Mouse (Mus musculus) spleen, adult 2 months (tissue): Measurements from ENCODE around the gene Tes3-ps. TPM values are rescaled to one million over a fixed set of nuclear protein-coding genes. Genes with fewer than 3 reads are reported as not detected.

Experiments
- DNase-seq, 2 experiments: peaks; one replicate each; pipeline versions ENCODE4 v3.0.0 to v3.0.0-alpha.2; 2012 to 2021; ENCODE audit warnings: low spot score in 2 of 2, low read depth in 1 of 2
- H3K27ac ChIP-seq: fragments of 200-500 bp; 2 replicates; pipeline ENCODE4 v1.5.1; 2012; ENCODE audit warnings: low read length, inconsistent platforms; ENCODE audit not compliant: insufficient read depth
- H3K27me3 ChIP-seq: fragments of 200-500 bp; 2 replicates; pipeline ENCODE4 v1.6.1; 2012; ENCODE audit warnings: mild to moderate bottlenecking, moderate library complexity, low read length, inconsistent platforms; ENCODE audit not compliant: control insufficient read depth, insufficient read depth
- H3K36me3 ChIP-seq: fragments of 200-500 bp; 2 replicates; pipeline ENCODE4 v1.6.1; 2012; ENCODE audit warnings: mild to moderate bottlenecking, low read length, inconsistent platforms; ENCODE audit not compliant: control insufficient read depth, insufficient read depth
- H3K4me1 ChIP-seq: fragments of 200-500 bp; 2 replicates; pipeline ENCODE4 v1.6.1; 2011; ENCODE audit warnings: inconsistent platforms; ENCODE audit not compliant: control insufficient read depth, insufficient read depth, insufficient read length
- H3K4me3 ChIP-seq: fragments of 200-500 bp; 2 replicates; pipeline ENCODE4 v1.5.1; 2011; ENCODE audit warnings: mild to moderate bottlenecking, inconsistent platforms; ENCODE audit not compliant: insufficient read depth, insufficient read length; ENCODE audit errors: extremely low read depth
- CTCF ChIP-seq: fragments of 200-500 bp; IDR thresholded peaks from 2 replicates; pipeline ENCODE4 v1.5.1; 2011; ENCODE audit warnings: mild to moderate bottlenecking, inconsistent platforms; ENCODE audit not compliant: insufficient read depth, insufficient read length, insufficient replicate concordance; ENCODE audit errors: extremely low read depth
- POLR2A ChIP-seq: fragments of 200-500 bp; IDR thresholded peaks from 2 replicates; pipeline ENCODE4 v1.6.1; 2011; ENCODE audit warnings: low read depth, low read length, inconsistent platforms
- WGBS: fragments of 180-500 bp; shearing (Covaris S2); methylation state at CpG from one replicate; pipeline ENCODE4 v1.1.7; 2018; 5-methylcytosine and 5-hydroxymethylcytosine counted together
- polyA plus RNA-seq: library from polyadenylated mRNA; depleted of rRNA; stranded (reverse); fragments of >200 nt; gene quantifications from 2 replicates; pipeline ENCODE4 v1.2.3, GENCODE M21; 2012

Gene Tes3-ps
- polyA plus RNA-seq, 1 experiment: not detected

DNA sequence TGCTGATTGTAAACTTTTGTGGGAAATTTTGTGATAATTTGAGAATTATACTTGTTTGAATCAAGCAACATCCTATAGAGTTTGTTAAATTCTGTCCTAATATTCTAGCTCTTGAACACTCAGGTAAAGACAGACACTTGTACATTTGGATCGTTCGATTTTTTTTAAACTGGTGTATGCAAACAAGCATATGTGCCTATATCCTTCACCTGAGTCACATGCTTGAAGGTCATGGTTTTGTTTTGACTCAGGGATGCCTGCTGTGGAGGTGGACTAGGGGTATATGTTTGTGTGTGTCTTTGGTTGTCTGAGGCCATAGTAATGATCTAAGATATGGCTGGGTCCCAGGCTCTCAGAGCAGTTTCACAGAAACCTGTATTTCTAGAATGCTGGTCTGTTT lies 30.2 kb upstream of the Tes3-ps start:
- TF ChIP-seq CTCF: no peak
- no peak for TF ChIP-seq POLR2A
- H3K27ac ChIP-seq: no peak overlapping the region
- no peaks in the 10 kb centered on the region for H3K4me1 ChIP-seq
- H3K27me3 ChIP-seq: no peaks in the 10 kb centered on the region
- H3K36me3 ChIP-seq: peaks cover 12% of the 10 kb centered on the region
- WGBS: 90% methylated on average over 2 of the region's 2 CpGs
- H3K4me3 ChIP-seq: no peak overlapping the region
- no peak for DNase-seq

DNA sequence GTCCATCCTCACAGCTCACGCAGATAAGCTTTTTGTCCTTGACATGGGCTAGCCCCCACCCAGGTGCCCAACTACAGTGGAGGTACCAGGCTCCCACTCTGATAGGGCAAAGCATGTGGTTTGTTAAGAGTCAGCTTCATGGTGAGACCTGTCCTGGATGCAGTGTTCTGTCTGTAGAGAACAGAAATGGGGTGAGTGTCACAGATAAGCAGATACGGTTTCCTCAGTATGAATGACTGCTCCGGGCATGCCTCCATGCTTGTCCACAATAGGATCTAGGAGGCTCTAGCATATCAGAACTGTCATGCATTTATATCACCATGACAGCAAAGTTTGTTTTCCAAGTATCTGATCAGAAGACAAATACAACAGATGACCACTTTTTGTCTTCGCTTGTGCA lies 27.2 kb upstream of the Tes3-ps start:
- Histone ChIP-seq H3K4me3 (no peak overlapping the region), H3K4me1 (no peaks in the 10 kb centered on the region), H3K36me3 (peaks cover 10% of the 10 kb centered on the region), H3K27me3 (no peaks in the 10 kb centered on the region), H3K27ac (no peak overlapping the region)
- TF ChIP-seq POLR2A (no peak), CTCF (no peak)
- no peak for DNase-seq
- WGBS: 88% methylated on average over 4 of the region's 4 CpGs

GRCm38 (mm10) chr13:49466393-49467075 lies 26.6 kb upstream of the Tes3-ps start:
- H3K27me3 ChIP-seq: no peaks in the 10 kb centered on the region
- 91% methylated on average over 11 of the region's 11 CpGs for WGBS
- no peak for TF ChIP-seq POLR2A
- no peak for TF ChIP-seq CTCF
- H3K36me3 ChIP-seq: peaks cover 6% of the 10 kb centered on the region
- DNase-seq: no peak
- H3K4me3 ChIP-seq: no peak overlapping the region
- no peaks in the 10 kb centered on the region for H3K4me1 ChIP-seq
- H3K27ac ChIP-seq: no peak overlapping the region

DNA sequence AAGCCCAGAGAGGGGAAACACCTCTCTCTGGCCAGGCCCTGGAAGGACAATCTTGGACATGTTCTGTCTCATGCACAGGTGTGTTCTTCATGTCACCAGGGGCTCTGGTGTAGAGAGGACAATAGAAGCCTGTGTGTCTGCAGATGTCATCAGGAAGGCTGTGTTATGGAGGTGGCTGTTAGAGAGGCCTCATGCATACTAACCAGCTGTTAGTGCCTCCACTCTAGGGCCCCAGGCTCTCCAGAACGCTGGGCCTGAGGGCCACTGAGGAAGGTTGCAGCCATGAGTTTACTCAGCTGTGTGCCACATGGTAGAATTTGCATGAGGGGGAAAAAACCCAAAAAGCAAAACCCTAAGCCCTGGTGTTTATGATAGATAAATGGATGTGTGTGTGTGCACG lies 25.5 kb upstream of the Tes3-ps start:
- no peaks in the 10 kb centered on the region for H3K27me3 ChIP-seq
- H3K4me3 ChIP-seq: no peak overlapping the region
- DNase-seq: no peak
- H3K4me1 ChIP-seq: no peaks in the 10 kb centered on the region
- 96% methylated on average over 2 of the region's 2 CpGs for WGBS
- TF ChIP-seq POLR2A: no peak
- TF ChIP-seq CTCF: no peak
- H3K27ac ChIP-seq: no peak overlapping the region
- peaks cover 5% of the 10 kb centered on the region for H3K36me3 ChIP-seq

- H3K27ac ChIP-seq: no peak overlapping the region
- no peak for DNase-seq
- 88% methylated on average over 5 of the region's 5 CpGs for WGBS
- H3K4me3 ChIP-seq: no peak overlapping the region
- H3K4me1 ChIP-seq: no peaks in the 10 kb centered on the region
- H3K36me3 ChIP-seq: peaks cover 2% of the 10 kb centered on the region
- TF ChIP-seq CTCF (no peak), POLR2A (no peak)
- H3K27me3 ChIP-seq: no peaks in the 10 kb centered on the region
These were observed 24.1 kb upstream of the Tes3-ps start for GRCm38 (mm10) chr13:49469002-49469401.

DNA sequence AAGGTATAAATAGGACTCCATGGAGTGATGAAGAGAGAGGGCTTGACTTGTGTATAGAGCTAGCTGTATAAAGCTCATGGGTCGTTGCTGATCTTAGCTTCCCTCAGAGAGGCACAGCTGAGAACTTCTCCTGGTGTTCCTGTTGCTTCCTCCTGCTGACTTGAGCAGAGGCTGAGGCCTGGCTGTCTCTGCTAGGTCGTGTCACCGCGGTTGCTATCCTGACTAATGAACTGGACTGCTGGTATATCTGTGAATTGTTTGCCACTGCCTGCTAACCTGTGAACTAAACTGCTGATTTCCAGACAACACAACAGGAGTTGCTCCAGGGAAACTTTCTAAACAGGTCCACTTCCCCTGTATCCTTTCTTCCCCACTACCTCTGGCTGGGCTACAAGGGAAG lies 22.8 kb upstream of the Tes3-ps start:
- no peak for DNase-seq
- Histone ChIP-seq H3K4me1 (no peaks in the 10 kb centered on the region), H3K27me3 (no peaks in the 10 kb centered on the region), H3K27ac (no peak overlapping the region), H3K36me3 (no peaks in the 10 kb centered on the region; the same call in 1 of the 2 replicates), H3K4me3 (no peak overlapping the region)
- 81% methylated on average over 4 of the region's 4 CpGs for WGBS
- TF ChIP-seq CTCF: no peak
- no peak for TF ChIP-seq POLR2A

DNA sequence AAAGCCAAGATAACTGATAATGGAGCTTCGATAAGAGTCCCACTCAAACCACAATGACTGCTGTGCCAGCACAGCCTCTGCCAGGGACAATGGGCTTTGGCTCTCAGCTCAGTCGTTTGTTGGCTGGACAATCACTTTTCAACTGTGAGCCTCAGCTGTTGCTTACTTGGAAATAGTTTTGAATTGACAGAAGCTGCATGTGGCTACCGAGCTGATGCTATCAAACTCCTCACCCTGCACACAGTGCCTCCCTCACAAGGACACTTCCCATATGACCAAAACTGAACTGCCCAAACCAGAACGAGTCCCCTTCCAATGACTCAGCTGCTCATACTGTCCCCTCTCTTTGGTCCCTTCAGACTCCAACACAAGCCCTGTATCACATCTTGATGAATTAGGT lies 22.3 kb upstream of the Tes3-ps start:
- H3K4me3 ChIP-seq: no peak overlapping the region
- no peaks in the 10 kb centered on the region for H3K4me1 ChIP-seq
- no peaks in the 10 kb centered on the region for H3K27me3 ChIP-seq
- H3K36me3 ChIP-seq: no peaks in the 10 kb centered on the region; the same call in 1 of the 2 replicates
- no peak for DNase-seq
- WGBS: 71% methylated on average over 4 of the region's 4 CpGs
- TF ChIP-seq CTCF: no peak
- no peak for TF ChIP-seq POLR2A
- no peak overlapping the region for H3K27ac ChIP-seq
